Mouse (Mus musculus) lung, adult 2 months (tissue): Measurements from ENCODE around the gene Calhm1. TPM values are rescaled to one million over a fixed set of nuclear protein-coding genes. Genes with fewer than 3 reads are reported as not detected.

Source experiments
- DNase-seq: peaks from one replicate; pipeline ENCODE4 v3.0.0; 2022
- H3K4me1 ChIP-seq: fragments of 200-500 bp; 2 replicates; pipeline ENCODE4 v1.6.1; 2011; ENCODE audit warnings: low read length; ENCODE audit not compliant: control insufficient read depth, insufficient read depth
- H3K4me3 ChIP-seq: fragments of 200-500 bp; replicated peaks from 2 replicates; pipeline ENCODE3; 2011; ENCODE audit warnings: low read depth, mild to moderate bottlenecking, control low read depth, low read length; ENCODE audit errors: extremely low read depth
- CTCF ChIP-seq: fragments of 200-500 bp; IDR thresholded peaks from 2 replicates; pipeline ENCODE4 v1.5.1; 2011; ENCODE audit warnings: mild to moderate bottlenecking, low read length, control low read depth; ENCODE audit not compliant: insufficient read depth
- WGBS: fragments of 180-500 bp; shearing (Covaris S2); methylation state at CpG from one replicate; pipeline ENCODE4 v1.1.7; 2018; 5-methylcytosine and 5-hydroxymethylcytosine counted together
- polyA plus RNA-seq: library from polyadenylated mRNA; depleted of rRNA; stranded (reverse); fragments of >200 nt; gene quantifications from 2 replicates; pipeline ENCODE4 v1.2.3, GENCODE M21; 2012; rRNA removed

The Calhm1 gene
- polyA plus RNA-seq, 1 experiment: not detected

DNA sequence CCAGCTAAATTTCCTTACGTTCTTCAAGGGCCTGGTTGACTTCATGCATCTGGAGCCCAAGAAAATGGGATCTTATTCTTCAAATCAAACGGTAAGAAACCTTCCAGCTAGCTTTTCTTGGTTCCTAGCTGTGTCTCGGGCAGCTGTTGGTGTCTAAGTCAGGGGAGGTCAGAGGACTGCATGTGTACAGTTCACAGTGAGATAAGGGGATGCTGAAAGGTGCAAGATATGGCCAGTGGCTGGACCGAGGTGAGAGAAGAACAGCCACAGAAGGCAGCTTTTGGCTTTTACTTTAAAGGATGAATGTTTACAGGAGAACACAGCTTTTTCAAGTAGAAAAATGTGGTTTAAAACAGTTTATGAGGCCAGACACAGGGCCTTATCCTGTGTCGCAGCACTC lies 43.0 kb downstream of the Calhm1 start:
- no peak for DNase-seq
- 94% methylated on average over 5 of the region's 5 CpGs for WGBS
- Histone ChIP-seq H3K4me1 (no peaks in the 10 kb centered on the region), H3K4me3 (no peak overlapping the region)
- TF ChIP-seq CTCF: no peak

Other genes starting within 250 kb of the Calhm1 start
- 0.04 TPM in 1 of 2 replicates, not detected in the other for gene Ina, start 129.6 kb downstream of the Calhm1 start, polyA plus RNA-seq
- 11.1 and 17.5 TPM in 2 replicates for gene Nt5c2, start 129.1 kb downstream of the Calhm1 start, polyA plus RNA-seq
- gene Pcgf6, start 93.3 kb downstream of the Calhm1 start, polyA plus RNA-seq: 3.9 and 4.7 TPM in 2 replicates
- gene Taf5, start 76.5 kb downstream of the Calhm1 start, polyA plus RNA-seq: 2.1 and 2.3 TPM in 2 replicates
- 31.2 and 68.8 TPM in 2 replicates for gene Usmg5, start 53.6 kb downstream of the Calhm1 start, polyA plus RNA-seq
- 7.7 and 9.0 TPM in 2 replicates for gene Pdcd11, start 53.5 kb downstream of the Calhm1 start, polyA plus RNA-seq
- 23.7 and 25.8 TPM in 2 replicates for gene Calhm2, start 6.0 kb downstream of the Calhm1 start, polyA plus RNA-seq
- not detected in 2 replicates for gene Calhm3, start 13.5 kb upstream of the Calhm1 start, polyA plus RNA-seq
- gene Neurl1a, start 34.6 kb upstream of the Calhm1 start, polyA plus RNA-seq: 8.3 and 10.1 TPM in 2 replicates